Mouse (Mus musculus) T-cell, adult 66 days (primary cell): ENCODE measurements around the gene Nnat. TPM values are rescaled to one million over a fixed set of nuclear protein-coding genes. Genes with fewer than 3 reads are reported as not detected.

Experiments
- total RNA-seq, 2 experiments: library from RNA; stranded (reverse); gene quantifications; 3 replicates in 1 of 2; 4 replicates in 1 of 2; pipeline ENCODE4 v1.2.4; 2023

Gene Nnat
- not detected for total RNA-seq

DNA sequence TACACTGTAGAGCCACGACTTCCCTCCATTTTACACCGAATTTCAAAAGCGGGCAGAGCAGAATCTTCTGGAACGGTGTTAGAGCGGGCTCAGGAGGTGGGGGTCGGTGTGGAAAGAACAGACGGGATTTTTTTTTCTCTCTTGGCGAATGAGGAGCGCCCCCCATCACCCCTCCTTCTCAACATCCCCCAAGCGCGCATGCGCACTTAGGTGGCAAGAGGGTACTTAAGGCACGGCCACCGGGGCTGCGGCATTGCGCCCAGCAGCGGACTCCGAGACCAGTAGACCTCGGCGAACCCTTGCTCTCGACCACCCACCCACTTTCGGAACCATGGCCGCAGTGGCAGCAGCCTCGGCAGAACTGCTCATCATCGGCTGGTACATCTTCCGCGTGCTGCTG, at the start of gene Nnat:
Nnat (plus strand) TSS at position 221 of the 400 bp plus-strand sequence.

DNA sequence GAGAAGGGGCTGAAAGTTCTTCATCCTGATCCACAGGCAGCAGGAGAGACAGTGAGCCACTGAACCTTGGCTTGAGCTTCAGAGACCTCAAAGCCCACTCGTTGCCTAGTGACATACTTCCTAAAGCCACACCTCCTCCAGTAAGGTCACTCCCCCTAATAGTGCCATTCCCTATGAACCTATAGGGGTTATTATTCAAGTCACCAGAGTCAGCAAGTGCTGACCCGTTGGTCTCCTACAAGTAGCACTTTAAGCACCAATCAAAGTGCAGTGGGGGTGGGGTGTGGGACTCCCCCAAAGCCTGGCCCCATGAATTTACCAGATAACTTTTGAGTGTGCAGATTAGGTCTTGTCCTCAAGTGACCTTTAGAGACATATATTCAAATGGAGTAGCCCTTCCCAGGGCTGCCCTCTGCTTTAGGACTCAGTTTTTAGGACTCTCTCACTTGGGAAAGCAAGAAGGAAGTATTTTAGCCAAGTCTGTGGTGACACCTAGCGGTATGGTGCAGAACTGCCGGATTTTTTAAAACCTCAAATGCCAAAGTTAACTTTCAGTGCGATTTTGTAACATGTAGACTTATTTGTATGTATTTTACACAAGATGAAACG, 11.4 kb downstream of the Nnat start, which contains the start of gene Blcap:
Blcap (minus strand) TSS at position 51 of the 609 bp plus-strand sequence.

Other genes with a start within 250 kb of the Nnat start
- gene Ghrh, start 212.6 kb upstream of the Nnat start, total RNA-seq = not detected
- 10 to 100 TPM; 25.0 to 29.3 TPM for gene Manbal, start 192.5 kb upstream of the Nnat start, total RNA-seq
- under 1 TPM; 0.44 to 0.99 TPM for gene Src, start 141.6 kb upstream of the Nnat start, total RNA-seq
- 10 to 100 TPM; 25.8 to 34.0 TPM for gene Blcap, start 11.2 kb downstream of the Nnat start, total RNA-seq
- gene Ctnnbl1, start 177.3 kb downstream of the Nnat start, total RNA-seq = 10 to 100 TPM; 42.2 to 45.8 TPM